Mouse (Mus musculus) ES-E14 (cell line): ENCODE data around the gene Pgp. TPM values are rescaled to one million over a fixed set of nuclear protein-coding genes. Genes with fewer than 3 reads are reported as not detected.
A peak's percentile ranks its signal among the peaks of the same experiment; 100 is the strongest.

Experiments
- DNase-seq: peaks from one replicate; pipeline ENCODE4 v3.0.0-alpha.2; 2013; ENCODE audit warnings: low read depth, low spot score
- H3K27ac ChIP-seq: 2 replicates; pipeline ENCODE4 v1.5.1; 2012; ENCODE audit warnings: low read depth, mild to moderate bottlenecking, low read length, moderate library complexity, mixed read lengths; ENCODE audit not compliant: poor library complexity, insufficient read depth, severe bottlenecking
- H3K36me3 ChIP-seq: 2 replicates; pipeline ENCODE4 v1.6.1; 2012; ENCODE audit warnings: mild to moderate bottlenecking, low read length, moderate library complexity, mixed read lengths; ENCODE audit not compliant: control insufficient read depth, poor library complexity, insufficient read depth, severe bottlenecking
- H3K4me1 ChIP-seq, 2 experiments: fragments of 150-350 bp in 1 of 2; sonication (generic) in 1 of 2; 2 replicates each; pipeline ENCODE4 v1.6.1; 2012; ENCODE audit warnings: low read length in 2 of 2, mild to moderate bottlenecking in 1 of 2, mixed read lengths in 1 of 2; ENCODE audit not compliant: control insufficient read depth in 2 of 2, insufficient read depth in 2 of 2, poor library complexity in 1 of 2
- H3K4me3 ChIP-seq, 2 experiments: fragments of 150-350 bp in 1 of 2; sonication (generic) in 1 of 2; 2 replicates each; pipeline ENCODE4 v1.5.1; 2012; ENCODE audit warnings: low read length in 2 of 2, low read depth in 1 of 2, mild to moderate bottlenecking in 1 of 2, mixed read lengths in 1 of 2; ENCODE audit not compliant: insufficient read depth in 1 of 2, poor library complexity in 1 of 2, severe bottlenecking in 1 of 2
- H3K9ac ChIP-seq: 2 replicates; pipeline ENCODE4 v1.6.1; 2012; ENCODE audit warnings: low read depth, mild to moderate bottlenecking, low read length, mixed read lengths; ENCODE audit not compliant: poor library complexity, insufficient read depth, severe bottlenecking
- H3K9me3 ChIP-seq: fragments of 150-350 bp; sonication (generic); 2 replicates; pipeline ENCODE4 v1.6.1; 2012; ENCODE audit warnings: low read depth, mild to moderate bottlenecking, low read length; ENCODE audit not compliant: control insufficient read depth, insufficient read depth
- CHD2 ChIP-seq: IDR thresholded peaks from 2 replicates; pipeline ENCODE4 v1.6.1; 2014; ENCODE audit warnings: mild to moderate bottlenecking, low read depth, low read length, inconsistent platforms
- HCFC1 ChIP-seq: IDR thresholded peaks from 2 replicates; pipeline ENCODE4 v1.6.1; 2012; ENCODE audit warnings: low read length, inconsistent platforms, borderline replicate concordance; ENCODE audit not compliant: insufficient read depth
- MAFK ChIP-seq: IDR thresholded peaks from 2 replicates; pipeline ENCODE4 v1.6.1; 2014; ENCODE audit warnings: mild to moderate bottlenecking, low read depth, low read length, inconsistent platforms; ENCODE audit not compliant: insufficient read depth
- ZC3H11A ChIP-seq: IDR thresholded peaks from 2 replicates; pipeline ENCODE4 v1.6.1; 2012; ENCODE audit warnings: low read depth, mild to moderate bottlenecking, inconsistent platforms, low read length, borderline replicate concordance
- ZNF384 ChIP-seq: IDR thresholded peaks from 2 replicates; pipeline ENCODE4 v1.6.1; 2012; ENCODE audit warnings: low read depth, low read length, inconsistent platforms
- in situ Hi-C, 2 experiments: fragments of 600-800 bp; cut with MboI; formaldehyde crosslinking; loops; one replicate each; pipeline ENCODE4 v1.15.1; 2025; ENCODE audit warnings: low sequenced_read_pairs in 2 of 2, inconsistent platforms in 1 of 2; ENCODE audit not compliant: unreplicated experiment in 2 of 2
- total RNA-seq: library from RNA; depleted of rRNA; stranded (reverse); fragments of 300-350 nt; gene quantifications from 2 replicates; pipeline ENCODE4 v1.2.3, GENCODE M21; 2012

The Pgp gene
- total RNA-seq, 1 experiment, result 16.6 TPM

- TF ChIP-seq ZC3H11A (no peak), MAFK (no peak)
- Histone ChIP-seq H3K27ac (no peak overlapping the region), H3K36me3 (no peaks in the 10 kb centered on the region), H3K4me3 (no peak overlapping the region), H3K9me3 (no peaks in the 10 kb centered on the region), H3K4me1 (peaks cover 0 to 2% of the 10 kb centered on the region in 2 experiments; a peak in 2 of 4 replicates), H3K9ac (no peak overlapping the region; the same call in 1 of the 2 replicates)
- in situ Hi-C loops, result no loop called here
- DNase-seq, result no peak
Measured at GRCm38 (mm10) chr17:24462932-24463331, 7.3 kb upstream of the Pgp start.

- H3K9ac ChIP-seq, result no peak overlapping the region
- no peaks in the 10 kb centered on the region for H3K9me3 ChIP-seq
- no peaks in the 10 kb centered on the region for H3K36me3 ChIP-seq
- no peak for TF ChIP-seq HCFC1
- TF ChIP-seq MAFK, result no peak
- TF ChIP-seq ZNF384, result no peak
- no peak for TF ChIP-seq CHD2
- no peak for TF ChIP-seq ZC3H11A
- in situ Hi-C loops, result no loop called here
- H3K4me3 ChIP-seq, result no peak overlapping the region
- DNase-seq, result no peak
- H3K4me1 ChIP-seq, result peaks cover 0 to 2% of the 10 kb centered on the region in 2 experiments; a peak in 2 of 4 replicates
- no peak overlapping the region; the same call in 1 of the 2 replicates for H3K27ac ChIP-seq
Measured at GRCm38 (mm10) chr17:24463374-24464133, 6.6 kb upstream of the Pgp start.

- no peak overlapping the region for H3K27ac ChIP-seq
- in situ Hi-C loops, result no loop called here
- H3K4me3 ChIP-seq, result no peak overlapping the region
- no peak for TF ChIP-seq CHD2
- no peak for TF ChIP-seq HCFC1
- no peak for TF ChIP-seq ZNF384
- no peak for TF ChIP-seq MAFK
- no peak for TF ChIP-seq ZC3H11A
- H3K4me1 ChIP-seq, result peaks cover 0 to 5% of the 10 kb centered on the region in 2 experiments; a peak in 3 of 4 replicates
- no peaks in the 10 kb centered on the region for H3K9me3 ChIP-seq
- peaks cover 7% of the 10 kb centered on the region; the same call in 1 of the 2 replicates for H3K36me3 ChIP-seq
- H3K9ac ChIP-seq, result no peak overlapping the region
- no peak for DNase-seq
Measured at GRCm38 (mm10) chr17:24468636-24469246, 1.5 kb upstream of the Pgp start.

- peak overlapping the region; percentile 85 for H3K9ac ChIP-seq
- in situ Hi-C loops, result no loop called here
- H3K4me3 ChIP-seq, result peak overlapping the region; percentile 83 to 97
- TF ChIP-seq MAFK (no peak), CHD2 (no peak), ZNF384 (no peak), HCFC1 (no peak), ZC3H11A (no peak)
- DNase-seq, result no peak
- peaks cover 0 to 5% of the 10 kb centered on the region in 2 experiments; a peak in 2 of 4 replicates for H3K4me1 ChIP-seq
- H3K9me3 ChIP-seq, result no peaks in the 10 kb centered on the region
- H3K36me3 ChIP-seq, result peaks cover 10% of the 10 kb centered on the region; the same call in 1 of the 2 replicates
- H3K27ac ChIP-seq, result peak overlapping the region; percentile 68; the same call in 1 of the 2 replicates
Measured at GRCm38 (mm10) chr17:24469336-24469909, 769 bp upstream of the Pgp start.
